Mouse (Mus musculus) lung, adult 10 weeks (tissue): ENCODE measurements around the gene Gm9639. TPM values are rescaled to one million over a fixed set of nuclear protein-coding genes. Genes with fewer than 3 reads are reported as not detected.

Experiments used
- polyA plus RNA-seq: library from polyadenylated mRNA; stranded (reverse); fragments of 350-450 nt; fragmentation: Illumina TruSeq; extraction: RNeasy Lipid Tissue Mini Kit (QIAGEN cat#74804); gene quantifications from one replicate; pipeline ENCODE4 v1.2.3, GENCODE M21; 2014; ENCODE audit warnings: low read depth, low replicate concordance; ENCODE audit not compliant: insufficient read depth

Gm9639 gene
- polyA plus RNA-seq, result not detected

DNA sequence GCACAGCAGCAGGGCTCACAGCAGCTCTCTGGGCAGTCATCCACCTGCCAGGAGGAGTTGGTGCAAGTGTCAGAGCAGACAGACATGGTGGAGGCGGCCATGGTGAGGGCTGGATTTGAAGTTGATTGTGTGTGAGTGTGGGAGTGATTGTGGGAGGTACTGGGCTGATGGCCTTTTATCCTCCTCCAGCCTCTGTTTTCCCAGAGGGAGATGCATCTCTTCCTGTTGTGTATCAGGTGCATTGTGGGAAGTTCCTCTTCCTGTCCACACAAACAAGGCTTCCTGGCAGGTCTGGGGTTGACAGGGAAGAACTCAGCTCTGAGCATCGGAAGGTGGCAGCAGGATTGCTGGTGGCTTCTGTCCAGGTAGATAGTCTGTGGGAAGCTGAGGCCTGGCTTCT is at the start of gene Gm9639:
Gene Gm9639, minus strand, starts transcription at position 101 of the 400 bp plus-strand sequence.

DNA sequence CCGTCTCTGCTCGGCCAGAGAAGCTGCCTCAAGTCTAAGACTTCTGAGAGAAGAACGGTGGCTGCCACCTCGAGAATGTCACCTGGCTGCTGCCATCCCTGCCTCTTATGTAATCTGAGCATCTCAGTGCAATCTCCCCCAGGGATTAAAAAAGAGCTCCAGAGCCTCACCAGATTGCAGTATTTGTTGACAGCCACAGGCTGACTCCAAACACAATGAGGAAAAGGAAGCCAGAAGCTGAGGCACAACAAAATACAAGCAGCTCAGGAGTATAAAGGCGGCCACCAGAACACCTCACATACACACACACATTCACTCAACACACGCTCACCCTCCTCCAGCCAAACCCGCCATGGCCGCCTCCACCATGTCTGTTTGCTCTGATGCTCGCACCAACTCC is 40.8 kb upstream of the Gm9639 start, which contains the start of gene Krtap10-10:
Gene Krtap10-10, plus strand, starts transcription at position 301 of the 400 bp plus-strand sequence.

DNA sequence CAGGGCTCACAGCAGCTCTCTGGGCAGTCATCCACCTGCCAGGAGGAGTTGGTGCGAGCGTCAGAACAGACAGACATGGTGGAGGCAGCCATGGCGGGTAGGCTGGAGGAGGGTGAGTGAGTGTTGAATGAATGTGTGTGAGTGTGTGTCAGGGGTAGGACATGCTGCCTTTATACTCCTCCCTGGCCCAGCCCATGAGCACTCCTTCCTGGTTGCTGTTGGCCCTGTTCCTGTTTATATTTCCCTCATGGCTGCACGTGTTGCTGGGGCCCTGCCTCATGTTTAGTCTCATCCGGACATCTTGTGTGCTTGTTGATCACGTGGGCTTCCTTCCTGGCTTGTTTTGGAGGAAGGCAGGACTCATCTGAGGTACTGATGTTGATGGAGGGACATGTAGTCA is 32.1 kb upstream of the Gm9639 start, which contains the start of gene Krtap10-4:
Gene Krtap10-4, minus strand, starts transcription at position 145 of the 400 bp plus-strand sequence.

DNA sequence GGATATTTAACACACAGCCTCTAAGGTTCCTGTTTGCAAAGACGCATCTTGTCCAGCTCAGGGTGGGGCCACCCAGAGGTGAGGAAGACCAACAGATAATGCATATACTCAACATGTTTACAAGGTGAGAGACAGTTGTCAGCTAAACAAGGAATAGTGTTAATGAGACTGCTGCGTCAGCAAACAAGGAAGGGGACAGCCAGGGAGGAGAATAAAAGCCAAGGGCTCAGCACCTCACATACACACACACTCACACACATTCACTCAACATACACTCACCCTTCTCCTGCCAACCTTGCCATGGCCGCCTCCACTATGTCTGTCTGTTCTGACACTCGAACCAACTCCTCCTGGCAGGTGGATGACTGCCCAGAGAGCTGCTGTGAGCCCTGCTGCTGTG is 19.5 kb upstream of the Gm9639 start, which contains the start of gene Gm2696:
Gene Gm2696, plus strand, starts transcription at position 301 of the 400 bp plus-strand sequence.

GRCm38 (mm10) chr10:77811743-77812142 is 16.9 kb upstream of the Gm9639 start, which contains the start of gene Gm9507:
Gene Gm9507, minus strand, starts transcription at chr10:77811843.

GRCm38 (mm10) chr10:77798921-77799508 is 4.1 kb upstream of the Gm9639 start, which contains the start of gene Gm19668:
Gene Gm19668, minus strand, starts transcription at chr10:77799133.

GRCm38 (mm10) chr10:77787876-77788275 is 7.0 kb downstream of the Gm9639 start, which contains the start of gene Gm7137:
Gene Gm7137, minus strand, starts transcription at chr10:77788200.

GRCm38 (mm10) chr10:77782442-77782841 is 12.4 kb downstream of the Gm9639 start, which contains the start of gene Gm3250:
Gene Gm3250, minus strand, starts transcription at chr10:77782542.

DNA sequence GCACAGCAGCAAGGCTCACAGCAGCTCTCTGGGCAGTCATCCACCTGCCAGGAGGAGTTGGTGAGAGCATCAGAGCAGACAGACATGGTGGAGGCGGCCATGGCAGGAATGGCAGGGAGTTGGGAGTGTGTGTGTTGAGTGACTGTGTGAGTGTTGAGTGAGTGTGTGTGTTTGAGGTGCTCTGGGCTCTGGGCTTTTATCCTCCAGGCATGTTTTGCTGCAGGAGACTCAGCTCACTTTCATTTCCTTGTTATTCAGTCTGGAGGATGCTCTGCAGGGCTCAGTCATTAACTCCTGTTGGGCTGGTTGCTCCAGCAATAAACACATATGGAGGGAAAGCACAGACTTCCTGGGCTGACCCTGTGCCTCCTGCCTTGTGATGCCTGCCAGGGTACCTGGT is 18.0 kb downstream of the Gm9639 start, which contains the start of gene Gm7138:
Gene Gm7138, minus strand, starts transcription at position 101 of the 400 bp plus-strand sequence.

GRCm38 (mm10) chr10:77771225-77771624 is 23.7 kb downstream of the Gm9639 start, which contains the start of gene Gm3238:
Gene Gm3238, minus strand, starts transcription at chr10:77771325.

GRCm38 (mm10) chr10:77759582-77759981 is 35.3 kb downstream of the Gm9639 start, which contains the start of gene Gm3233:
Gene Gm3233, minus strand, starts transcription at chr10:77759682.

DNA sequence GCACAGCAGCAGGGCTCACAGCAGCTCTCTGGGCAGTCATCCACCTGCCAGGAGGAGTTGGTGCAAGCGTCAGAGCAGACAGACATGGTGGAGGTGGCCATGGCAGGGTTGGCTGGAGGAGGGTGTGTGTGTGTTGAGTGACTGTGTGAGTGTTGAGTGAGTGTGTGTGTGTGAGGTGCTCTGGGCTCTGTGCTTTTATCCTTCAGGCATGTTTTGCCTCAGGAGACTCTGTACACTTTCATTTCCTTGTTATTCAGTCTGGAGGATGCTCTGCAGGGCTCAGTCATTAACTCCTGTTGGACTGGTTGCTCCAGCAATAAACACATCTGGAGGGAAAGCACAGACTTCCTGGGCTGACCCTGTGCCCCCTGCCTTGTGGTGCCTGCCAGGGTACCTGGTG is 43.6 kb downstream of the Gm9639 start, which contains the start of gene Gm9736:
Gene Gm9736, minus strand, starts transcription at position 101 of the 400 bp plus-strand sequence.

Other genes with a start within 250 kb of the Gm9639 start
- gene Pttg1ip, start 213.4 kb downstream of the Gm9639 start, polyA plus RNA-seq, result 165 TPM
- gene Sumo3, start 189.0 kb downstream of the Gm9639 start, polyA plus RNA-seq, result 119 TPM
- 1.5 TPM for gene Gm49325, start 188.9 kb downstream of the Gm9639 start, polyA plus RNA-seq
- 44.6 TPM for gene Ube2g2, start 172.8 kb downstream of the Gm9639 start, polyA plus RNA-seq
- not detected for gene Tspear, start 108.5 kb downstream of the Gm9639 start, polyA plus RNA-seq
- gene Gm19402, start 104.3 kb downstream of the Gm9639 start, polyA plus RNA-seq, result not detected
- gene Gm9508, start 97.8 kb downstream of the Gm9639 start, polyA plus RNA-seq, result not detected
- not detected for gene Gm10272, start 88.5 kb downstream of the Gm9639 start, polyA plus RNA-seq
- gene Gm10024, start 83.6 kb downstream of the Gm9639 start, polyA plus RNA-seq, result not detected
- gene Gm10142, start 79.3 kb downstream of the Gm9639 start, polyA plus RNA-seq, result not detected
- not detected for gene Krtap12-1, start 74.5 kb downstream of the Gm9639 start, polyA plus RNA-seq
- gene Gm10100, start 68.6 kb downstream of the Gm9639 start, polyA plus RNA-seq, result not detected
- gene Gm18596, start 52.4 kb downstream of the Gm9639 start, polyA plus RNA-seq, result not detected
- not detected for gene Gm9736, start 43.7 kb downstream of the Gm9639 start, polyA plus RNA-seq
- not detected for gene Gm3233, start 35.4 kb downstream of the Gm9639 start, polyA plus RNA-seq
- gene Gm3238, start 23.8 kb downstream of the Gm9639 start, polyA plus RNA-seq, result not detected
- not detected for gene Gm7138, start 18.1 kb downstream of the Gm9639 start, polyA plus RNA-seq
- gene Gm3250, start 12.5 kb downstream of the Gm9639 start, polyA plus RNA-seq, result not detected
- not detected for gene Gm7137, start 6.9 kb downstream of the Gm9639 start, polyA plus RNA-seq
- not detected for gene Gm19668, start 4.1 kb upstream of the Gm9639 start, polyA plus RNA-seq
- not detected for gene Gm9507, start 16.8 kb upstream of the Gm9639 start, polyA plus RNA-seq
- not detected for gene Gm2696, start 19.6 kb upstream of the Gm9639 start, polyA plus RNA-seq
- not detected for gene Krtap10-4, start 32.0 kb upstream of the Gm9639 start, polyA plus RNA-seq
- gene Krtap10-10, start 40.9 kb upstream of the Gm9639 start, polyA plus RNA-seq, result not detected
- gene Gm36176, start 51.7 kb upstream of the Gm9639 start, polyA plus RNA-seq, result not detected
- gene Gm10318, start 57.8 kb upstream of the Gm9639 start, polyA plus RNA-seq, result not detected
- gene Gm3285, start 66.9 kb upstream of the Gm9639 start, polyA plus RNA-seq, result not detected
- 0.40 TPM for gene Lrrc3, start 107.5 kb upstream of the Gm9639 start, polyA plus RNA-seq
- 0.96 TPM for gene Trpm2, start 175.5 kb upstream of the Gm9639 start, polyA plus RNA-seq
- 9.4 TPM for gene 1810043G02Rik, start 183.4 kb upstream of the Gm9639 start, polyA plus RNA-seq
- gene Pfkl, start 215.0 kb upstream of the Gm9639 start, polyA plus RNA-seq, result 21.7 TPM
- gene Dnmt3l, start 246.9 kb upstream of the Gm9639 start, polyA plus RNA-seq, result 0.54 TPM
- not detected for gene Aire, start 248.5 kb upstream of the Gm9639 start, polyA plus RNA-seq